21 mouse cellular contexts compared by ENCODE assay signal in genomic region chr17:80368606-80369005, GRCm38 (mm10). TPM values are rescaled to one million over a fixed set of nuclear protein-coding genes. Genes with fewer than 3 reads are reported as not detected.
"Had no signal": no experiment of that assay in that cellular context is flagged by ENCODE, and none has a peak within 500 bp of the region (broad histone marks: within the 10 kb centered on the region; RNA-seq: fewer than 3 reads in every experiment).

No protein-coding gene starts in this region.

- H3K9ac ChIP-seq: liver, embryonic 12.5 days; liver, embryonic 14.5 days; lung, embryonic 14.5 days; midbrain, embryonic 13.5 days; midbrain, embryonic 15.5 days; neural tube, embryonic 12.5 days had no signal

- H3K36me3 ChIP-seq: liver, embryonic 12.5 days; midbrain, embryonic 13.5 days; midbrain, embryonic 15.5 days; neural tube, embryonic 12.5 days had no signal

- H3K4me3 ChIP-seq: liver, embryonic 12.5 days; megakaryocyte, embryonic 14.5 days; midbrain, embryonic 13.5 days; midbrain, embryonic 15.5 days; neural tube, embryonic 12.5 days had no signal

- H3K27ac ChIP-seq: liver, embryonic 12.5 days; liver, embryonic 14.5 days; macrophage; midbrain, embryonic 13.5 days; midbrain, embryonic 15.5 days; neural tube, embryonic 12.5 days had no signal

- DNase-seq: lung, adult 18-20 months; lung, embryonic 14.5 days; lung, postnatal 14 days; lung, postnatal 36 days; retina, postnatal 1 day; thymus, adult 18-20 months; thymus, postnatal 14 days; thymus, postnatal 36 days had no signal

- H3K4me2 ChIP-seq: liver, embryonic 12.5 days; lung, embryonic 14.5 days; midbrain, embryonic 11.5 days; midbrain, embryonic 13.5 days; midbrain, embryonic 15.5 days; neural tube, embryonic 12.5 days had no signal

- ATAC-seq: liver, embryonic 12.5 days; midbrain, embryonic 13.5 days; midbrain, embryonic 15.5 days had no signal

- H3K27me3 ChIP-seq: midbrain, embryonic 15.5 days; neural tube, embryonic 12.5 days had no signal

- H3K9me3 ChIP-seq: liver, embryonic 12.5 days; midbrain, embryonic 13.5 days; midbrain, embryonic 15.5 days; neural tube, embryonic 12.5 days had no signal

RNA-seq across cellular contexts. Expression of gene Gm10190, which starts 4.7 kb away (rescaled TPM):
- total RNA-seq: megakaryocyte progenitor cell, adult 5-6 weeks; midbrain, postnatal 0 days; monocyte, adult 5-6 weeks had no signal
- polyA plus RNA-seq: liver, embryonic 14.5 days; liver, embryonic 16.5 days; macrophage; stomach, embryonic 16.5 days had no signal
